Mouse (Mus musculus) CH12.LX (cell line): ENCODE measurements around the gene Hcn3. TPM values are rescaled to one million over a fixed set of nuclear protein-coding genes. Genes with fewer than 3 reads are reported as not detected.

Experiments
- DNase-seq: peaks from one replicate; pipeline ENCODE4 v3.0.0-alpha.2; 2013; ENCODE audit errors: extremely low read depth
- H3K27ac ChIP-seq: 2 replicates; pipeline ENCODE4 v1.5.1; 2012; ENCODE audit warnings: low read depth, mild to moderate bottlenecking, control low read depth, moderate library complexity; ENCODE audit not compliant: insufficient read depth
- H3K27me3 ChIP-seq: replicated peaks from 2 replicates; pipeline ENCODE3; 2012; ENCODE audit warnings: inconsistent platforms
- H3K36me3 ChIP-seq, 2 experiments: replicated peaks in 1 of 2; 2 replicates each; pipeline versions ENCODE3 to v1.6.1; 2012; ENCODE audit warnings: inconsistent platforms in 1 of 2, low read length in 1 of 2, mild to moderate bottlenecking in 1 of 2, mixed read lengths in 1 of 2, moderate library complexity in 1 of 2; ENCODE audit not compliant: control insufficient read depth in 1 of 2, insufficient read depth in 1 of 2
- H3K4me1 ChIP-seq, 2 experiments: 2 replicates each; pipeline ENCODE4 v1.6.1; 2012; ENCODE audit warnings: inconsistent platforms in 1 of 2, moderate library complexity in 1 of 2; ENCODE audit not compliant: insufficient read depth in 2 of 2, control insufficient read depth in 1 of 2
- H3K4me2 ChIP-seq: 2 replicates; pipeline ENCODE4 v1.6.1; 2012; ENCODE audit warnings: low read depth, mild to moderate bottlenecking, control low read depth; ENCODE audit not compliant: poor library complexity, insufficient read depth, severe bottlenecking
- H3K4me3 ChIP-seq, 3 experiments: fragments of 150-350 bp in 1 of 3; sonication (generic) in 1 of 3; replicated peaks in 1 of 3; 2 replicates each; pipeline versions ENCODE3 to v1.5.1; 2011 to 2012; ENCODE audit warnings: low read depth in 2 of 3, low read length in 2 of 3, mild to moderate bottlenecking in 2 of 3, moderate library complexity in 2 of 3, control low read depth in 1 of 3, improper control_type of control experiment in 1 of 3, inconsistent platforms in 1 of 3, mixed read lengths in 1 of 3; ENCODE audit not compliant: poor library complexity in 1 of 3
- H3K79me2 ChIP-seq: replicated peaks from 2 replicates; pipeline ENCODE4 v1.6.1; 2012; ENCODE audit warnings: mild to moderate bottlenecking, moderate library complexity; ENCODE audit not compliant: control insufficient read depth, poor library complexity, insufficient read depth, severe bottlenecking; ENCODE audit errors: extremely low read depth
- H3K9ac ChIP-seq: 2 replicates; pipeline ENCODE4 v1.6.1; 2012; ENCODE audit warnings: low read depth, mild to moderate bottlenecking, control low read depth, moderate library complexity; ENCODE audit not compliant: insufficient read depth
- H3K9me3 ChIP-seq: replicated peaks from 2 replicates; pipeline ENCODE3; 2012; ENCODE audit warnings: low read length, inconsistent platforms, mixed read lengths
- BHLHE40 ChIP-seq: IDR thresholded peaks from 2 replicates; pipeline ENCODE4 v1.6.1; 2011; ENCODE audit warnings: mild to moderate bottlenecking, low read depth, low read length, improper control_type of control experiment
- CHD1 ChIP-seq: IDR thresholded peaks from 2 replicates; pipeline ENCODE4 v1.6.1; 2012; ENCODE audit warnings: low read depth, low read length, improper control_type of control experiment, inconsistent platforms
- E2F4 ChIP-seq: IDR thresholded peaks from 2 replicates; pipeline ENCODE4 v1.6.1; 2011; ENCODE audit warnings: low read depth, low read length, improper control_type of control experiment; ENCODE audit not compliant: insufficient replicate concordance
- ELF1 ChIP-seq: IDR thresholded peaks from 2 replicates; pipeline ENCODE4 v1.6.1; 2014; ENCODE audit warnings: low read depth, mild to moderate bottlenecking, inconsistent platforms, low read length, improper control_type of control experiment
- EP300 ChIP-seq: IDR thresholded peaks from 2 replicates; pipeline ENCODE4 v1.6.1; 2011; ENCODE audit warnings: low read length, improper control_type of control experiment
- ETS1 ChIP-seq: conservative IDR thresholded peaks from 2 replicates; pipeline ENCODE4 v1.6.1; 2012; ENCODE audit warnings: low read depth, mild to moderate bottlenecking, inconsistent platforms, low read length, improper control_type of control experiment, moderate library complexity
- GABPA ChIP-seq: IDR thresholded peaks from 2 replicates; pipeline ENCODE4 v1.6.1; 2012; ENCODE audit warnings: low read depth, low read length, improper control_type of control experiment, inconsistent platforms; ENCODE audit not compliant: insufficient replicate concordance
- HCFC1 ChIP-seq: IDR thresholded peaks from 2 replicates; pipeline ENCODE4 v1.6.1; 2012; ENCODE audit warnings: low read depth, mild to moderate bottlenecking, inconsistent platforms, low read length, improper control_type of control experiment
- JUND ChIP-seq: conservative IDR thresholded peaks from 2 replicates; pipeline ENCODE4 v1.6.1; 2011; ENCODE audit warnings: low read depth, low read length, improper control_type of control experiment
- KAT2A ChIP-seq: IDR thresholded peaks from 2 replicates; pipeline ENCODE4 v1.6.1; 2012; ENCODE audit warnings: low read length, improper control_type of control experiment, inconsistent platforms; ENCODE audit not compliant: insufficient replicate concordance
- MAFK ChIP-seq: IDR thresholded peaks from 2 replicates; pipeline ENCODE4 v1.6.1; 2011; ENCODE audit warnings: low read length, improper control_type of control experiment; ENCODE audit not compliant: insufficient replicate concordance
- MAX ChIP-seq: IDR thresholded peaks from 2 replicates; pipeline ENCODE4 v1.6.1; 2011; ENCODE audit warnings: low read length, improper control_type of control experiment
- MAZ ChIP-seq: IDR thresholded peaks from 2 replicates; pipeline ENCODE4 v1.6.1; 2012; ENCODE audit warnings: low read depth, mild to moderate bottlenecking, inconsistent platforms, low read length, improper control_type of control experiment, moderate library complexity
- MEF2A ChIP-seq: IDR thresholded peaks from 2 replicates; pipeline ENCODE4 v1.6.1; 2014; ENCODE audit warnings: low read depth, mild to moderate bottlenecking, inconsistent platforms, low read length, improper control_type of control experiment, borderline replicate concordance
- MXI1 ChIP-seq: IDR thresholded peaks from 2 replicates; pipeline ENCODE4 v1.6.1; 2011; ENCODE audit warnings: mild to moderate bottlenecking, low read depth, low read length, improper control_type of control experiment
- MYC ChIP-seq: IDR thresholded peaks from 2 replicates; pipeline ENCODE4 v1.6.1; 2011; ENCODE audit warnings: low read depth, mild to moderate bottlenecking, improper control_type of control experiment, low read length
- NRF1 ChIP-seq: IDR thresholded peaks from 2 replicates; pipeline ENCODE4 v1.6.1; 2014; ENCODE audit warnings: low read depth, mild to moderate bottlenecking, inconsistent platforms, low read length, improper control_type of control experiment, moderate library complexity
- PAX5 ChIP-seq: IDR thresholded peaks from 2 replicates; pipeline ENCODE4 v1.6.1; 2012; ENCODE audit warnings: low read length, inconsistent platforms, mixed read lengths
- POLR2A ChIP-seq: IDR thresholded peaks from 2 replicates; pipeline ENCODE4 v1.6.1; 2011; ENCODE audit warnings: low read depth, mild to moderate bottlenecking, improper control_type of control experiment, low read length
- POLR2AphosphoS2 ChIP-seq: IDR thresholded peaks from 2 replicates; pipeline ENCODE4 v1.6.1; 2011; ENCODE audit warnings: low read depth, low read length, improper control_type of control experiment
- RAD21 ChIP-seq: IDR thresholded peaks from 2 replicates; pipeline ENCODE4 v1.6.1; 2011; ENCODE audit warnings: low read depth, mild to moderate bottlenecking, low read length, improper control_type of control experiment, moderate library complexity
- RCOR1 ChIP-seq: conservative IDR thresholded peaks from 2 replicates; pipeline ENCODE4 v1.6.1; 2012; ENCODE audit warnings: low read depth, mild to moderate bottlenecking, inconsistent platforms, low read length, improper control_type of control experiment
- SMC3 ChIP-seq: IDR thresholded peaks from 2 replicates; pipeline ENCODE4 v1.6.1; 2011; ENCODE audit warnings: low read depth, low read length, improper control_type of control experiment
- TBP ChIP-seq: conservative IDR thresholded peaks from 2 replicates; pipeline ENCODE4 v1.6.1; 2011; ENCODE audit warnings: low read depth, low read length, improper control_type of control experiment
- TCF12 ChIP-seq: IDR thresholded peaks from 2 replicates; pipeline ENCODE4 v1.6.1; 2014; ENCODE audit warnings: low read depth, mild to moderate bottlenecking, inconsistent platforms, low read length, improper control_type of control experiment
- UBTF ChIP-seq: IDR thresholded peaks from 2 replicates; pipeline ENCODE4 v1.6.1; 2012; ENCODE audit warnings: low read depth, mild to moderate bottlenecking, inconsistent platforms, low read length, improper control_type of control experiment, moderate library complexity
- ZC3H11A ChIP-seq: IDR thresholded peaks from 2 replicates; pipeline ENCODE4 v1.6.1; 2012; ENCODE audit warnings: low read depth, mild to moderate bottlenecking, inconsistent platforms, low read length, improper control_type of control experiment
- ZKSCAN1 ChIP-seq: IDR thresholded peaks from 2 replicates; pipeline ENCODE4 v1.6.1; 2012; ENCODE audit warnings: low read depth, inconsistent platforms, low read length, improper control_type of control experiment, borderline replicate concordance
- ZMIZ1 ChIP-seq: IDR thresholded peaks from 2 replicates; pipeline ENCODE4 v1.6.1; 2012; ENCODE audit warnings: low read depth, mild to moderate bottlenecking, inconsistent platforms, low read length, improper control_type of control experiment
- dilution Hi-C: fragments of 300-500 bp; cut with MboI; formaldehyde crosslinking; loops from 2 replicates; pipeline ENCODE4 v1.14.3; 2020; ENCODE audit warnings: low sequenced_read_pairs; ENCODE audit not compliant: extremely low pct_unique_long_range_greater_than_20kb, extremely low pct_ligation_motif_present
- in situ Hi-C: fragments of 300-500 bp; cut with MboI; formaldehyde crosslinking; loops from 3 replicates; pipeline ENCODE4 v1.14.3; 2019; ENCODE audit warnings: low sequenced_read_pairs, low pct_ligation_motif_present, low pct_unique_long_range_greater_than_20kb, mixed read lengths
- polyA plus RNA-seq: library from polyadenylated mRNA; unstranded; fragments of >175 nt; gene quantifications from 2 replicates; pipeline ENCODE4 v1.2.1, GENCODE M21; 2012; ENCODE audit warnings: low read depth; ENCODE audit not compliant: insufficient read length
- total RNA-seq, 2 experiments: library from RNA; depleted of rRNA; stranded (reverse); fragments of 300-350 nt in 1 of 2; fragments of >200 nt in 1 of 2; gene quantifications; 2 replicates each; pipeline ENCODE4 v1.2.3; 2012 to 2014

The Hcn3 gene
- total and polyA plus RNA-seq, 3 experiments: 1.7 to 3.2 (median 2.0) TPM

DNA sequence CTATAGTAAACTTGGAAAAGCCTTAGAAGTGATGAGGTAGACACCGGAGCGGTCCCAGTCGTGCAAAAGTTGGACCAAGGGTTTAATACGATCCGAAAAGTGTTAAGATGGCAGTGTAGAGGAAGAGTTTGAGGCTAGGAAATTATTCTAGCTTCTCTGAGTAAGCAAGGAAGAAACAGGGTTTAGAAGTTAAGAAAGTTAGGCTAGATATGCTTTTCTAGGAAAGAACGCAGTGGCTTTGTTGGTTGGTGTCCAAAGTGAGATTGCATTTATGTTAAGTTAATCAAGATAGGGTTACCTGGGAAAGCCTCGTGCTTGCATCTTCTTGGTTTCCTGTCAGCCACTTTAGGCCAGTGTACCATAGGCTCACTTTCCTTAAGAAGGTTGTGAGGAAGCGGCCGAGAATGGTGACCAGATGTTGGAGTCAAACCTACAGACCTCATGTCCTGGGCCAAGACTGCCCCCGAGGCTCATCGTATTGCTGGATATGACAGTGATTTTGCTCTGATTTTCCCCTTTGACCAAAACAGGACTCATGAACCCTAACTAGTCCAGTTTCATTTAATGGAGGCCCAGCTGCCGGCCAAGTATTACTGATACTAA, 5.4 kb upstream of the Hcn3 start:
- in situ Hi-C loops: no loop called here
- H3K27me3 ChIP-seq: no peaks in the 10 kb centered on the region
- peak overlapping the region; percentile 71 for H3K27ac ChIP-seq
- peak; percentile 22 for DNase-seq
- peaks cover 22% of the 10 kb centered on the region for H3K79me2 ChIP-seq
- H3K4me2 ChIP-seq: peak overlapping the region; percentile 88
- peak overlapping the region; percentile 76 to 84 (median 81) for H3K4me3 ChIP-seq
- peak overlapping the region; percentile 81 for H3K9ac ChIP-seq
- H3K9me3 ChIP-seq: no peaks in the 10 kb centered on the region
- TF ChIP-seq MAX (no peak), GABPA (no peak), ZC3H11A (no peak), EP300 (no peak), ETS1 (no peak), KAT2A (no peak), TCF12 (no peak), CHD1 (0 out of 2 replicates have a peak, but pooled peaks have one; percentile 5), ZKSCAN1 (no peak), HCFC1 (no peak), SMC3 (no peak), MEF2A (no peak), POLR2AphosphoS2 (no peak), MYC (0 out of 2 replicates have a peak, but pooled peaks have one; percentile 19), NRF1 (0 out of 2 replicates have a peak, but pooled peaks have one; percentile 6), MAZ (no peak), BHLHE40 (no peak)
- TF ChIP-seq, all 38 proteins: peak for 3
- H3K4me1 ChIP-seq: peaks cover 8 to 31% of the 10 kb centered on the region in 2 experiments
- peaks cover 36 to 41% of the 10 kb centered on the region in 2 experiments for H3K36me3 ChIP-seq
- dilution Hi-C loops: no loop called here

DNA sequence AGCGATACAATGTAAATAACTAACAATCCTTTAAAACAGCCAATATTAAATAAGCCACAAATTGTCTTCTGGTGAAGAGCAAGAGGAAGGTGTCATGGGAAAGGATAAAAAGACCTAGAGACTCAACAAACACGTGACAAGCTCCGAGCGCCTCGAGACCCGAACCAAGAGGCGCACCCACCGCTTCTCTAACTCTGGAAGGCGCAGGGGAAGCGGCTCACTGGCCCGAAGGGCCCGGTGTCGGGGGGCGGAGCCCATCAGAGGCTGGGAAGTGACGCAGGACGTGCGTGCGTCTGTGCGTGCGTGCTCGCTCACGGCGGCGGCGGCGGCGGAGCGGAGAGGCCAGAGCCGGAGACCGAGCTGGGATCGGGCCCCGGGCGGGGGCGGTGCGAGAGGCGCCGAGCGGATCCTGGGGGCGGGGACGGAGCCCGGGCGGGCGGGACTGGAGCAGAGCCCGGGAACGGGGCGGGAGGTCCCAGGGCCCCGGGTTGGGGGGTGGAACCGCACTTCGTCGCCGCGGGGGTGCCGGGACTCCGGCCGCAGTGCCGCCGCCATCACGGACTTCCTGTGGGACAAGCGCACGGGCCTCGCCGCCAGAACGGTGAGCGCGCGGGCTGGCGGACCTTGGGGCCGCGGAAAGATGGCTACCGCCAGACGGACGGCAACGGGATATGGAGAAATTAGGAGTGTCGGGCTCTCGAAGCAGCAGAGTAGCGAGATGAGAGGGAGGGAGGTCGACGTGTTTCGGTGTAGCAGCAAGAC, 4.7 kb upstream of the Hcn3 start, which contains the start of gene Clk2:
TSS of gene Clk2 (plus strand) at position 290 of the 762 bp plus-strand sequence.
- dilution Hi-C loops: no loop called here
- peaks cover 29 to 34% of the 10 kb centered on the region in 2 experiments for H3K36me3 ChIP-seq
- H3K4me2 ChIP-seq: peak within 1 kb of the TSS; percentile 95
- peaks cover 8 to 33% of the 10 kb centered on the region in 2 experiments for H3K4me1 ChIP-seq
- H3K9ac ChIP-seq: peak within 1 kb of the TSS; percentile 84
- H3K9me3 ChIP-seq: no peaks in the 10 kb centered on the region
- peak; percentile 95 for DNase-seq
- in situ Hi-C loops: no loop called here
- H3K79me2 ChIP-seq: peaks cover 22% of the 10 kb centered on the region
- peak within 1 kb of the TSS; percentile 71 for H3K27ac ChIP-seq
- no peaks in the 10 kb centered on the region for H3K27me3 ChIP-seq
- peak within 1 kb of the TSS; percentile 76 to 84 (median 81) for H3K4me3 ChIP-seq
- TF ChIP-seq ZMIZ1: peak; percentile 85
- no peak for TF ChIP-seq PAX5
- TF ChIP-seq BHLHE40: peak; percentile 83
- peak; percentile 79 for TF ChIP-seq TBP
- TF ChIP-seq JUND: no peak
- TF ChIP-seq POLR2A: peak; percentile 94
- TF ChIP-seq CHD1: peak; percentile 64; the same call in 1 of the 2 replicates
- no peak for TF ChIP-seq ETS1
- TF ChIP-seq E2F4: no peak
- TF ChIP-seq RAD21: no peak
- no peak for TF ChIP-seq MAFK
- 0 out of 2 replicates have a peak, but pooled peaks have one; percentile 73 for TF ChIP-seq UBTF
- TF ChIP-seq ELF1: peak; percentile 47; the same call in 1 of the 2 replicates
- TF ChIP-seq POLR2AphosphoS2: peak; percentile 89
- TF ChIP-seq RCOR1: no peak; the same call in 1 of the 2 replicates
- TF ChIP-seq MXI1: peak; percentile 90
- peak; percentile 67; the same call in 1 of the 2 replicates for TF ChIP-seq MAZ
- 0 out of 2 replicates have a peak, but pooled peaks have one; percentile 66 for TF ChIP-seq KAT2A
- TF ChIP-seq HCFC1: peak; percentile 68
